Mouse (Mus musculus): Measurements from ENCODE around the gene Sectm1b. TPM values are rescaled to one million over a fixed set of nuclear protein-coding genes. Genes with fewer than 3 reads are reported as not detected.
"Not testable (repeated sequence)": the region's sequence is repeated elsewhere in the genome, so short reads cannot be mapped to it uniquely, and the experiment has no call there.

The Sectm1b gene
- total RNA-seq, 1 experiment = not detected

GRCm38 (mm10) chr11:121081120-121081519, 17.8 kb upstream of the Sectm1b start, which contains the start of gene Sectm1a:
Gene Sectm1a (minus strand): TSS chr11:121081220.
- Histone ChIP-seq H3K9me3 (ENCODE audit: control insufficient read depth, insufficient read depth, low read depth, low read length) (no peaks in the 10 kb centered on the region), H3K4me3 (ENCODE audit: insufficient read depth in 1 of 2, low read depth in 1 of 2, low read length in 2 of 2, poor library complexity in 1 of 2, severe bottlenecking in 1 of 2) (no peak within 1 kb of the TSS), H3K36me3 (ENCODE audit: control insufficient read depth, insufficient read depth, low read length, poor library complexity, severe bottlenecking) (no peaks in the 10 kb centered on the region), H3K4me1 (ENCODE audit: control insufficient read depth in 2 of 2, insufficient read depth in 2 of 2, low read length in 2 of 2, poor library complexity in 1 of 2) (no peaks in the 10 kb centered on the region), H3K9ac (ENCODE audit: insufficient read depth, low read depth, low read length, poor library complexity, severe bottlenecking) (no peak within 1 kb of the TSS), H3K27ac (ENCODE audit: insufficient read depth, low read depth, low read length, poor library complexity, severe bottlenecking) (no peak within 1 kb of the TSS)
- in situ Hi-C loops (cut with MboI; ENCODE audit: low sequenced_read_pairs in 2 of 2, unreplicated experiment in 2 of 2) = no loop called here
- TF ChIP-seq CHD2 (IDR thresholded peaks at IDR 0.05; ENCODE audit: low read depth, low read length) (no peak), ZNF384 (IDR thresholded peaks at IDR 0.05; ENCODE audit: low read depth, low read length) (no peak), MAFK (IDR thresholded peaks at IDR 0.05; ENCODE audit: insufficient read depth, low read depth, low read length) (no peak), HCFC1 (IDR thresholded peaks at IDR 0.05; ENCODE audit: borderline replicate concordance, insufficient read depth, low read length) (no peak), ZC3H11A (IDR thresholded peaks at IDR 0.05; ENCODE audit: borderline replicate concordance, low read depth, low read length) (no peak)
- DNase-seq (ENCODE audit: low read depth, low spot score) = no peak

- Histone ChIP-seq H3K4me3 (ENCODE audit: insufficient read depth in 1 of 2, low read depth in 1 of 2, low read length in 2 of 2, poor library complexity in 1 of 2, severe bottlenecking in 1 of 2) (no peak overlapping the region), H3K4me1 (ENCODE audit: control insufficient read depth in 2 of 2, insufficient read depth in 2 of 2, low read length in 2 of 2, poor library complexity in 1 of 2) (no peaks in the 10 kb centered on the region), H3K27ac (ENCODE audit: insufficient read depth, low read depth, low read length, poor library complexity, severe bottlenecking) (no peak overlapping the region), H3K9ac (ENCODE audit: insufficient read depth, low read depth, low read length, poor library complexity, severe bottlenecking) (no peak overlapping the region), H3K36me3 (ENCODE audit: control insufficient read depth, insufficient read depth, low read length, poor library complexity, severe bottlenecking) (no peaks in the 10 kb centered on the region), H3K9me3 (ENCODE audit: control insufficient read depth, insufficient read depth, low read depth, low read length) (no peaks in the 10 kb centered on the region)
- no peak for DNase-seq (ENCODE audit: low read depth, low spot score)
- TF ChIP-seq MAFK (IDR thresholded peaks at IDR 0.05; ENCODE audit: insufficient read depth, low read depth, low read length) (no peak), CHD2 (IDR thresholded peaks at IDR 0.05; ENCODE audit: low read depth, low read length) (no peak), HCFC1 (IDR thresholded peaks at IDR 0.05; ENCODE audit: borderline replicate concordance, insufficient read depth, low read length) (no peak), ZNF384 (IDR thresholded peaks at IDR 0.05; ENCODE audit: low read depth, low read length) (no peak), ZC3H11A (IDR thresholded peaks at IDR 0.05; ENCODE audit: borderline replicate concordance, low read depth, low read length) (no peak)
- in situ Hi-C loops (cut with MboI; ENCODE audit: low sequenced_read_pairs in 2 of 2, unreplicated experiment in 2 of 2) = no loop called here
These were observed 17.0 kb upstream of the Sectm1b start for GRCm38 (mm10) chr11:121080330-121080729.

- Histone ChIP-seq H3K9me3 (ENCODE audit: control insufficient read depth, insufficient read depth, low read depth, low read length) (no peaks in the 10 kb centered on the region), H3K27ac (ENCODE audit: insufficient read depth, low read depth, low read length, poor library complexity, severe bottlenecking) (no peak overlapping the region), H3K4me3 (ENCODE audit: insufficient read depth in 1 of 2, low read depth in 1 of 2, low read length in 2 of 2, poor library complexity in 1 of 2, severe bottlenecking in 1 of 2) (no peak overlapping the region), H3K4me1 (ENCODE audit: control insufficient read depth in 2 of 2, insufficient read depth in 2 of 2, low read length in 2 of 2, poor library complexity in 1 of 2) (no peaks in the 10 kb centered on the region), H3K9ac (ENCODE audit: insufficient read depth, low read depth, low read length, poor library complexity, severe bottlenecking) (no peak overlapping the region), H3K36me3 (ENCODE audit: control insufficient read depth, insufficient read depth, low read length, poor library complexity, severe bottlenecking) (no peaks in the 10 kb centered on the region)
- no peak for DNase-seq (ENCODE audit: low read depth, low spot score)
- TF ChIP-seq CHD2 (IDR thresholded peaks at IDR 0.05; ENCODE audit: low read depth, low read length) (no peak), ZNF384 (IDR thresholded peaks at IDR 0.05; ENCODE audit: low read depth, low read length) (no peak), HCFC1 (IDR thresholded peaks at IDR 0.05; ENCODE audit: borderline replicate concordance, insufficient read depth, low read length) (no peak), ZC3H11A (IDR thresholded peaks at IDR 0.05; ENCODE audit: borderline replicate concordance, low read depth, low read length) (no peak), MAFK (IDR thresholded peaks at IDR 0.05; ENCODE audit: insufficient read depth, low read depth, low read length) (no peak)
- in situ Hi-C loops (cut with MboI; ENCODE audit: low sequenced_read_pairs in 2 of 2, unreplicated experiment in 2 of 2) = no loop called here
These were observed 12.3 kb upstream of the Sectm1b start for GRCm38 (mm10) chr11:121075655-121076054.

- H3K4me1 ChIP-seq (ENCODE audit: control insufficient read depth in 2 of 2, insufficient read depth in 2 of 2, low read length in 2 of 2, poor library complexity in 1 of 2); DNase-seq (ENCODE audit: low read depth, low spot score); H3K27ac ChIP-seq (ENCODE audit: insufficient read depth, low read depth, low read length, poor library complexity, severe bottlenecking); H3K4me3 ChIP-seq (ENCODE audit: insufficient read depth in 1 of 2, low read depth in 1 of 2, low read length in 2 of 2, poor library complexity in 1 of 2, severe bottlenecking in 1 of 2); H3K9ac ChIP-seq (ENCODE audit: insufficient read depth, low read depth, low read length, poor library complexity, severe bottlenecking); H3K9me3 ChIP-seq (ENCODE audit: control insufficient read depth, insufficient read depth, low read depth, low read length); H3K36me3 ChIP-seq (ENCODE audit: control insufficient read depth, insufficient read depth, low read length, poor library complexity, severe bottlenecking); in situ Hi-C loops (cut with MboI; ENCODE audit: low sequenced_read_pairs in 2 of 2, unreplicated experiment in 2 of 2): not testable (repeated sequence)
These were observed 6.3 kb upstream of the Sectm1b start for GRCm38 (mm10) chr11:121069662-121070061.

- H3K9ac ChIP-seq (ENCODE audit: insufficient read depth, low read depth, low read length, poor library complexity, severe bottlenecking) = no peak overlapping the region
- TF ChIP-seq CHD2 (IDR thresholded peaks at IDR 0.05; ENCODE audit: low read depth, low read length) (no peak), MAFK (IDR thresholded peaks at IDR 0.05; ENCODE audit: insufficient read depth, low read depth, low read length) (no peak), ZNF384 (IDR thresholded peaks at IDR 0.05; ENCODE audit: low read depth, low read length) (no peak)
- H3K4me1 ChIP-seq (ENCODE audit: control insufficient read depth in 2 of 2, insufficient read depth in 2 of 2, low read length in 2 of 2, poor library complexity in 1 of 2) = no peaks in the 10 kb centered on the region
- H3K27ac ChIP-seq (ENCODE audit: insufficient read depth, low read depth, low read length, poor library complexity, severe bottlenecking) = no peak overlapping the region
- no peaks in the 10 kb centered on the region for H3K9me3 ChIP-seq (ENCODE audit: control insufficient read depth, insufficient read depth, low read depth, low read length)
- DNase-seq (ENCODE audit: low read depth, low spot score) = no peak
- in situ Hi-C loops (cut with MboI; ENCODE audit: low sequenced_read_pairs in 2 of 2, unreplicated experiment in 2 of 2) = no loop called here
- no peak overlapping the region for H3K4me3 ChIP-seq (ENCODE audit: insufficient read depth in 1 of 2, low read depth in 1 of 2, low read length in 2 of 2, poor library complexity in 1 of 2, severe bottlenecking in 1 of 2)
- H3K36me3 ChIP-seq (ENCODE audit: control insufficient read depth, insufficient read depth, low read length, poor library complexity, severe bottlenecking) = no peaks in the 10 kb centered on the region
These were observed 4.5 kb upstream of the Sectm1b start for GRCm38 (mm10) chr11:121067895-121068294.
